Mouse (Mus musculus): ENCODE data around the gene Ankfn1.

DNA sequence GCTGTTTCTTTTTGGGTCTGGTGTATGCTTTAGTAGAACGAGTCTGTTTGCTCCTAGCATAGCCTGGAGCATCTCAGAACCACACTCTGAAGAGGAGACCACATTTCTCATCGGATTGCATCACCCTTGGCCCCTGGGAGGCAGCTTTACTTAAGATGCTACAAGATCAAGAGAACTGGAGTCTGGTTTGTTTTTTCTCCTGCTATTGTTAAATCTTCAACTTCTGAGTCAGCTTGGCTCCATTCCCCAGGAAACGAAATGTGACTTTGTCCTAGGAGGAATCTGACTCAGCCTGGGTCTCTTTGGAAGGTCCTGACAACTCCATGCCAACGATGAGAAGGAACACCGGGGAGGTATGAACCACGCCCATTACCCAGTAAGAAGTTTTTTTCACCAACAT lies 197.6 kb downstream of the Ankfn1 start:
- TF ChIP-seq CTCF (IDR thresholded peaks at IDR 0.05; ENCODE audit: borderline replicate concordance, insufficient read depth, low read length): no peak
- TF ChIP-seq POLR2A (IDR thresholded peaks at IDR 0.05; ENCODE audit: low read depth, low read length): no peak
